Mouse (Mus musculus) layer of hippocampus, adult 2 months (tissue): ENCODE results near the gene Il6st. TPM values are rescaled to one million over a fixed set of nuclear protein-coding genes. Genes with fewer than 3 reads are reported as not detected.

ENCODE experiments used
- DNase-seq, 2 experiments: peaks; one replicate each; pipeline ENCODE4 v3.0.0; 2022; ENCODE audit warnings: low spot score in 2 of 2
- H3K27ac ChIP-seq: fragments of 200-600 bp; 2 replicates; pipeline ENCODE4 v1.8.1; 2022
- H3K4me3 ChIP-seq: fragments of 200-600 bp; 2 replicates; pipeline ENCODE4 v1.8.1; 2022; ENCODE audit warnings: mild to moderate bottlenecking
- CTCF ChIP-seq: fragments of 200-600 bp; conservative IDR thresholded peaks from 2 replicates; pipeline ENCODE4 v1.8.1; 2022; ENCODE audit warnings: antibody characterized with exemption, mild to moderate bottlenecking, moderate library complexity
- total RNA-seq, 2 experiments: library from RNA; stranded (reverse); gene quantifications; 2 replicates each; pipeline ENCODE4 v1.2.3; 2021

Il6st gene
- total RNA-seq, 2 experiments from 2014 or later: 73.0 to 76.5 TPM

- no peak for TF ChIP-seq CTCF
- no peak for DNase-seq
- Histone ChIP-seq H3K4me3 (no peak overlapping the region), H3K27ac (no peak overlapping the region)
Observed at GRCm38 (mm10) chr13:112507691-112508090, 43.8 kb downstream of the Il6st start.

- Histone ChIP-seq H3K4me3 (no peak overlapping the region), H3K27ac (no peak overlapping the region)
- DNase-seq: no peak
- TF ChIP-seq CTCF: no peak
Observed at GRCm38 (mm10) chr13:112508487-112508886, 44.6 kb downstream of the Il6st start.

- H3K4me3 ChIP-seq: no peak overlapping the region
- peak; percentile 98 for TF ChIP-seq CTCF
- DNase-seq: peak; percentile 31 to 66
- H3K27ac ChIP-seq: no peak overlapping the region
Observed at GRCm38 (mm10) chr13:112509465-112509864, 45.6 kb downstream of the Il6st start.

GRCm38 (mm10) chr13:112510437-112511212 is 46.8 kb downstream of the Il6st start:
- DNase-seq: no peak
- Histone ChIP-seq H3K4me3 (no peak overlapping the region), H3K27ac (no peak overlapping the region)
- no peak for TF ChIP-seq CTCF

- Histone ChIP-seq H3K4me3 (no peak overlapping the region), H3K27ac (no peak overlapping the region)
- DNase-seq: no peak
- TF ChIP-seq CTCF: no peak
Observed at GRCm38 (mm10) chr13:112511261-112511660, 47.4 kb downstream of the Il6st start.

GRCm38 (mm10) chr13:112511810-112512209 is 47.9 kb downstream of the Il6st start:
- no peak overlapping the region for H3K27ac ChIP-seq
- DNase-seq: no peak
- no peak for TF ChIP-seq CTCF
- no peak overlapping the region for H3K4me3 ChIP-seq

- no peak for DNase-seq
- H3K4me3 ChIP-seq: no peak overlapping the region
- no peak for TF ChIP-seq CTCF
- H3K27ac ChIP-seq: no peak overlapping the region
Observed at GRCm38 (mm10) chr13:112512824-112513223, 49.0 kb downstream of the Il6st start.

GRCm38 (mm10) chr13:112514546-112514945 is 50.7 kb downstream of the Il6st start:
- no peak for DNase-seq
- Histone ChIP-seq H3K27ac (no peak overlapping the region), H3K4me3 (no peak overlapping the region)
- no peak for TF ChIP-seq CTCF

GRCm38 (mm10) chr13:112522261-112522660 is 58.4 kb downstream of the Il6st start:
- H3K27ac ChIP-seq: no peak overlapping the region
- H3K4me3 ChIP-seq: no peak overlapping the region
- DNase-seq: no peak
- no peak for TF ChIP-seq CTCF

- DNase-seq: no peak
- no peak for TF ChIP-seq CTCF
- H3K27ac ChIP-seq: no peak overlapping the region
- H3K4me3 ChIP-seq: no peak overlapping the region
Observed at GRCm38 (mm10) chr13:112522896-112523295, 59.0 kb downstream of the Il6st start.

- H3K27ac ChIP-seq: no peak overlapping the region
- TF ChIP-seq CTCF: no peak
- DNase-seq: no peak
- H3K4me3 ChIP-seq: no peak overlapping the region
Observed at GRCm38 (mm10) chr13:112523346-112523970, 59.6 kb downstream of the Il6st start.

- H3K4me3 ChIP-seq: no peak overlapping the region
- H3K27ac ChIP-seq: no peak overlapping the region
- no peak for DNase-seq
- TF ChIP-seq CTCF: no peak
Observed at GRCm38 (mm10) chr13:112527186-112527585, 63.3 kb downstream of the Il6st start.

GRCm38 (mm10) chr13:112529893-112530292 is 66.0 kb downstream of the Il6st start:
- peak; percentile 93 for TF ChIP-seq CTCF
- Histone ChIP-seq H3K4me3 (no peak overlapping the region), H3K27ac (no peak overlapping the region)
- peak; percentile 40 to 55 for DNase-seq

- Histone ChIP-seq H3K27ac (no peak overlapping the region), H3K4me3 (no peak overlapping the region)
- TF ChIP-seq CTCF: no peak
- no peak for DNase-seq
Observed at GRCm38 (mm10) chr13:112532235-112532634, 68.4 kb downstream of the Il6st start.
